Mouse (Mus musculus) cerebellum, postnatal 4 days (tissue): ENCODE measurements around the gene Pard6a.

ENCODE experiments used
- DNase-seq, 2 experiments: peaks; one replicate each; pipeline ENCODE4 v3.0.0; 2022; ENCODE audit warnings: low spot score in 2 of 2, mixed read lengths in 1 of 2

The Pard6a gene

GRCm38 (mm10) chr8:105700966-105701824, at the start of gene Pard6a, which contains the start of gene Acd:
Gene Pard6a, plus strand, starts transcription at chr8:105701148.
Gene Acd, minus strand, starts transcription at chr8:105701102.
- DNase-seq: peak; percentile 94 to 97

- DNase-seq: no peak
Observed at GRCm38 (mm10) chr8:105657641-105658040, 43.3 kb upstream of the Pard6a start.

- no peak for DNase-seq
Observed at GRCm38 (mm10) chr8:105661167-105661566, 39.8 kb upstream of the Pard6a start.

GRCm38 (mm10) chr8:105677891-105678290, 23.1 kb upstream of the Pard6a start:
- no peak for DNase-seq

- no peak for DNase-seq
Observed at GRCm38 (mm10) chr8:105685325-105685724, 15.6 kb upstream of the Pard6a start.

GRCm38 (mm10) chr8:105685796-105686308, 15.1 kb upstream of the Pard6a start, which contains the start of gene Carmil2:
Gene Carmil2, plus strand, starts transcription at chr8:105686274.
- no peak for DNase-seq

- DNase-seq: no peak
Observed at GRCm38 (mm10) chr8:105686551-105686950, 14.4 kb upstream of the Pard6a start.

GRCm38 (mm10) chr8:105687512-105687911, 13.4 kb upstream of the Pard6a start:
- DNase-seq: no peak

GRCm38 (mm10) chr8:105688242-105688752, 12.7 kb upstream of the Pard6a start:
- no peak for DNase-seq

GRCm38 (mm10) chr8:105689256-105689982, 11.5 kb upstream of the Pard6a start:
- no peak for DNase-seq

GRCm38 (mm10) chr8:105689983-105690360, 11.0 kb upstream of the Pard6a start:
- no peak for DNase-seq

- DNase-seq: no peak
Observed at GRCm38 (mm10) chr8:105690978-105691377, 10.0 kb upstream of the Pard6a start.

GRCm38 (mm10) chr8:105692449-105693182, 8.3 kb upstream of the Pard6a start:
- no peak for DNase-seq

- DNase-seq: peak; percentile 74 to 85
Observed at GRCm38 (mm10) chr8:105693648-105694047, 7.3 kb upstream of the Pard6a start.

GRCm38 (mm10) chr8:105694051-105694799, 6.7 kb upstream of the Pard6a start:
- DNase-seq: peak in 1 of 2 experiments; percentile 79

- DNase-seq: no peak
Observed at GRCm38 (mm10) chr8:105695080-105695780, 5.7 kb upstream of the Pard6a start.

- DNase-seq: no peak
Observed at GRCm38 (mm10) chr8:105697196-105697780, 3.7 kb upstream of the Pard6a start.

- no peak for DNase-seq
Observed at GRCm38 (mm10) chr8:105698734-105699133, 2.2 kb upstream of the Pard6a start.

- no peak for DNase-seq
Observed at GRCm38 (mm10) chr8:105699488-105700215, 1.3 kb upstream of the Pard6a start.
